Mouse (Mus musculus): Measurements from ENCODE around the gene Zc3h13. TPM values are rescaled to one million over a fixed set of nuclear protein-coding genes. Genes with fewer than 3 reads are reported as not detected.

The Zc3h13 gene
- 50.0 to 55.8 TPM (median 51.1 TPM) in 4 replicates for total RNA-seq (2023; ENCODE audit: inconsistent age)

GRCm38 (mm10) chr14:75284193-75284915 lies at the start of gene Zc3h13:
TSS of gene Zc3h13 (plus strand) at chr14:75284373.

DNA sequence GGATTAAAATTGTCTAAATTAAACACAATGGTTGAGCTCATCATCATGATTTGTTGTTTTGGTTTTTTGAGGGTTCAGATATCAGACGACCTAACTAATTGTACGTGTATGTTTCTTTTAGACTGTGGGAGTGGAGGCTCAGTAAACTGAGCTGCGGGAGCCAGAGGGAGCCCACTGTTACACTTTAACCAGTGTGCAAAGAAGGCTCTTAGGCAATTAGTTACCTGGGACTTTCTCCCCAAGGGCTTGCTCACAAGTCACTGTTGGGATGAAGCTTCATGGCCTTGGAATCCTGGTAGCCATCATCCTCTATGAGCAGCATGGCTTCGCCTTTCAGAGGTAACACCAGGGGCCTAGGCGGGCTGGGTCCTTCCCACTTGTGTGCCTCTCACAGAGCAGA lies 42.1 kb upstream of the Zc3h13 start, which contains the start of gene Cpb2:
Gene Cpb2, plus strand, starts transcription at position 201 of the 400 bp plus-strand sequence.

Other genes starting within 250 kb of the Zc3h13 start
- gene Lrrc63, start 153.5 kb upstream of the Zc3h13 start, total RNA-seq (2023; ENCODE audit: inconsistent age) = 0.26 TPM in 1 of 4 replicates, not detected in the others
- 684 to 735 TPM (median 710 TPM) in 4 replicates for gene Lcp1, start 153.3 kb upstream of the Zc3h13 start, total RNA-seq (2023; ENCODE audit: inconsistent age)
- not detected in 4 replicates for gene Cpb2, start 42.1 kb upstream of the Zc3h13 start, total RNA-seq (2023; ENCODE audit: inconsistent age)
- gene Siah3, start 171.6 kb downstream of the Zc3h13 start, total RNA-seq (2023; ENCODE audit: inconsistent age) = not detected in 4 replicates

Measured in B cell, adult (primary cell).